Mouse (Mus musculus) neural tube, embryonic 15.5 days (tissue): ENCODE data around the gene Uso1. TPM values are rescaled to one million over a fixed set of nuclear protein-coding genes. Genes with fewer than 3 reads are reported as not detected.

Experiments used
- ATAC-seq: fragments of 200-750 bp; cut with Nextera tagmentation; 2 replicates; pipeline ENCODE4 v1.8.0; 2017; ENCODE audit warnings: mild to moderate bottlenecking, moderate TSS enrichment, moderate library complexity; ENCODE audit not compliant: low FRiP score
- H3K27ac ChIP-seq: fragments of 300-500 bp; sonication (generic); replicated peaks from 2 replicates; pipeline ENCODE4 v1.5.1; 2015; ENCODE audit warnings: mild to moderate bottlenecking, inconsistent platforms
- H3K27me3 ChIP-seq: fragments of 300-500 bp; sonication (generic); replicated peaks from 2 replicates; pipeline ENCODE4 v1.6.1; 2015; ENCODE audit warnings: inconsistent platforms
- H3K36me3 ChIP-seq: fragments of 300-500 bp; sonication (generic); 2 replicates; pipeline ENCODE4 v1.6.1; 2015; ENCODE audit warnings: inconsistent platforms
- H3K4me1 ChIP-seq: fragments of 300-500 bp; sonication (generic); 2 replicates; pipeline ENCODE4 v1.6.1; 2015; ENCODE audit warnings: inconsistent platforms
- H3K4me2 ChIP-seq: fragments of 300-500 bp; sonication (generic); 2 replicates; pipeline ENCODE4 v1.6.1; 2015; ENCODE audit warnings: inconsistent platforms, mild to moderate bottlenecking, moderate library complexity
- H3K4me3 ChIP-seq: fragments of 300-500 bp; sonication (generic); replicated peaks from 2 replicates; pipeline ENCODE4 v1.5.1; 2015; ENCODE audit warnings: mild to moderate bottlenecking, inconsistent platforms
- H3K9ac ChIP-seq: fragments of 300-500 bp; sonication (generic); replicated peaks from 2 replicates; pipeline ENCODE4 v1.6.1; 2015; ENCODE audit warnings: mild to moderate bottlenecking, inconsistent platforms
- H3K9me3 ChIP-seq: fragments of 300-500 bp; sonication (generic); replicated peaks from 2 replicates; pipeline ENCODE4 v1.6.1; 2016; ENCODE audit warnings: inconsistent platforms
- WGBS: fragments of 180-500 bp; shearing (Covaris S2); methylation state at CpG from one replicate; pipeline ENCODE4 v1.1.7; 2015; ENCODE audit warnings: mixed read lengths; 5-methylcytosine and 5-hydroxymethylcytosine counted together
- polyA plus RNA-seq: library from polyadenylated mRNA; unstranded; fragments of >200 nt; fragmentation: Nextera tagmentation; extraction: Ambion mirVana; gene quantifications from 2 replicates; pipeline ENCODE4 v1.2.1, GENCODE M21; 2015

Uso1 gene
- polyA plus RNA-seq, result 36.5 and 37.9 TPM in 2 replicates

DNA sequence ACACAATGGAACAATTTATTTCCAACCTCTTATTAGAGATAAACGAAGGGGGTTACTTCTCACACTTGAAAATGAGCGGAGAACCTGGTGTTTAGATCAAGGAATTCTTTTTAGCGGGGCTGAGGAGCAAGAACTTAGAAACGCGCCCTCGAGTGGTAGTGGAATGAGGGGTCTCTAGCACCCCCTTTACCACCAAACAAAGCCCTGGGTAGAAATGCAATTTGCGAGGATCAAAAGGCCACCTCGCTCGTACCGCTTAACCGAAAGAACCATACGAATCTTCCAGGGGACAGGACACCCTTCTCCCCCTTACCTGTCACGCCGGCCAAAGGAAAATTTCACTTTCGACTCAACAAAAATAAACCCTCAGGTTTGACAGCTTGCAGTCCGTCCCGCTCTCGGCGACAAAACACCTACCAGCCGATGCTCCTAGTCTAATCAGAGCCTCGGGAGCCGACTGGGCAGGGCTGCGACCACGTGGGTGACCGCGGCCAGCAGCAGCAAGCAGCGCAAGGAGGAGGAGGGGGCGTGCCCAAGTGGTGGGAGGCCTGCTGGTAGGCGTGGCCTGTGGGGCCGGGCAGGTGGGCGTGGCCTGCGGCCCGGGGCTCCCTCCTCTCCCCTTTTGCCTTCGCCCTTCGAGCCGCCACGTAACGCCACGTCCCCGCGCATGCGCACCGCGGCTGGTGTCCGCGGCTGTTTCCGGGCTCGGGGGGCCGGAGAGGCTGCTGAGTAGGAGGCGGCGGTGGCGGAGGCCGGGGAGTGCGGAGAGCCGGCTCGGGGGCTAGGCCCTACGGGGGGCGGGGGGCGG lies at the start of gene Uso1:
Gene Uso1, plus strand, starts transcription at position 700 of the 808 bp plus-strand sequence.
- Histone ChIP-seq H3K4me2 (peak within 1 kb of the TSS; percentile 65), H3K27ac (peak within 1 kb of the TSS; percentile 87), H3K36me3 (no peaks in the 10 kb centered on the region), H3K4me3 (peak within 1 kb of the TSS; percentile 70), H3K27me3 (no peaks in the 10 kb centered on the region), H3K9ac (peak within 1 kb of the TSS; percentile 82), H3K9me3 (no peaks in the 10 kb centered on the region), H3K4me1 (peaks cover 40% of the 10 kb centered on the region)
- peak; percentile 97 for ATAC-seq
- under 1% methylated on average over 28 of the region's 59 CpGs for WGBS

GRCm38 (mm10) chr5:92093263-92094061 lies 44.3 kb upstream of the Uso1 start:
- Histone ChIP-seq H3K27ac (no peak overlapping the region), H3K4me3 (no peak overlapping the region), H3K36me3 (no peaks in the 10 kb centered on the region), H3K27me3 (no peaks in the 10 kb centered on the region), H3K4me1 (peaks cover 8% of the 10 kb centered on the region; the same call in 1 of the 2 replicates), H3K9me3 (no peaks in the 10 kb centered on the region), H3K9ac (no peak overlapping the region), H3K4me2 (no peak overlapping the region)
- no peak for ATAC-seq
- 52% methylated on average over 15 of the region's 15 CpGs for WGBS

- Histone ChIP-seq H3K4me3 (no peak overlapping the region), H3K4me2 (no peak overlapping the region), H3K27ac (no peak overlapping the region), H3K4me1 (peaks cover 8% of the 10 kb centered on the region; the same call in 1 of the 2 replicates), H3K36me3 (no peaks in the 10 kb centered on the region), H3K9ac (no peak overlapping the region), H3K9me3 (no peaks in the 10 kb centered on the region), H3K27me3 (no peaks in the 10 kb centered on the region)
- WGBS, result 85% methylated on average over 3 of the region's 3 CpGs
- ATAC-seq, result no peak
Measured at GRCm38 (mm10) chr5:92094062-92094415, 43.7 kb upstream of the Uso1 start.

GRCm38 (mm10) chr5:92096786-92097185 lies 41.0 kb upstream of the Uso1 start:
- no peaks in the 10 kb centered on the region for H3K36me3 ChIP-seq
- H3K27ac ChIP-seq, result no peak overlapping the region
- H3K9ac ChIP-seq, result no peak overlapping the region
- H3K4me3 ChIP-seq, result no peak overlapping the region
- ATAC-seq, result no peak
- no peak overlapping the region for H3K4me2 ChIP-seq
- no peaks in the 10 kb centered on the region for H3K9me3 ChIP-seq
- no peaks in the 10 kb centered on the region for H3K27me3 ChIP-seq
- peaks cover 8% of the 10 kb centered on the region; the same call in 1 of the 2 replicates for H3K4me1 ChIP-seq
- 89% methylated on average over 6 of the region's 6 CpGs for WGBS

GRCm38 (mm10) chr5:92097779-92098178 lies 40.0 kb upstream of the Uso1 start:
- Histone ChIP-seq H3K9ac (no peak overlapping the region), H3K4me3 (no peak overlapping the region), H3K36me3 (no peaks in the 10 kb centered on the region), H3K4me1 (peaks cover 8% of the 10 kb centered on the region; the same call in 1 of the 2 replicates), H3K4me2 (no peak overlapping the region), H3K9me3 (no peaks in the 10 kb centered on the region), H3K27ac (no peak overlapping the region), H3K27me3 (no peaks in the 10 kb centered on the region)
- 93% methylated on average over 4 of the region's 4 CpGs for WGBS
- no peak for ATAC-seq

DNA sequence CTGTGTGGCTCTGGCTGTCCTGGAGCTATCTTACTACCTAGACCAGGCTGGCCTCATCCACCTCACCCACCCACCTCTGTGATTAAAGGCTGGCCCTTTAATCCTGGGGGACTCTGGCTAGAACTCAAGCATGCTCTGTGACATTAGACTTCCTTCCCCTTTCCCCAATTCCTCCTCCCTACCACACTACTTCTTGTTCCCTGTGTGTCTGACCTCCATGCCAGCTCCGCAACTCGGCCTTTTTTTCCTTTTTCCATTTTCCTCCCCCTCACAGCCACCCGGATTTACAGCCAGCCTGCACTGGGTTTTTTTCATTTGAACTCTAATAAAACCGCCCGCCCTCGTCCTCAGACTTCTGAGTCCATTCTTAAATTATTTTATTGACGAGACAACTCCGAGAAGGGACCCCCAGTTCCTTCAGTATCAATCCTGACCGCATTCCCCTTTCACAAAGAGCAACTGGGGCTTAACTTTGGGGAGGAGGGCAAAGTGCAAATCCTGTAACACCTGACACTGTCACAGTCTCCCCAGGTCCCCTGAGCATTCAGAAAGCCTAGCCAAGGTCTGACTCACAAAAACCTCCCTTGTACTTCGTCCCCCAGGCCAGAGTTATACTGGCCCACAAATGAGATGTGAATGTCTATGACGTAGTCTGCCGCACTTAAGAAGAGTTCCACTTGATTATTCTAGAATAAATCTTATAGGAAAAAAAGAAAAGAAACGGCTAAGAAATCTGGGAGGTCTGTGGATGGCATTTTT lies 39.2 kb upstream of the Uso1 start:
- Histone ChIP-seq H3K36me3 (no peaks in the 10 kb centered on the region), H3K4me1 (0 out of 2 replicates have a peak, but pooled peaks cover 2% of the 10 kb centered on the region), H3K27me3 (no peaks in the 10 kb centered on the region), H3K4me2 (no peak overlapping the region), H3K27ac (no peak overlapping the region), H3K4me3 (no peak overlapping the region), H3K9ac (no peak overlapping the region), H3K9me3 (no peaks in the 10 kb centered on the region)
- ATAC-seq, result no peak
- 30% methylated on average over 13 of the region's 13 CpGs for WGBS

DNA sequence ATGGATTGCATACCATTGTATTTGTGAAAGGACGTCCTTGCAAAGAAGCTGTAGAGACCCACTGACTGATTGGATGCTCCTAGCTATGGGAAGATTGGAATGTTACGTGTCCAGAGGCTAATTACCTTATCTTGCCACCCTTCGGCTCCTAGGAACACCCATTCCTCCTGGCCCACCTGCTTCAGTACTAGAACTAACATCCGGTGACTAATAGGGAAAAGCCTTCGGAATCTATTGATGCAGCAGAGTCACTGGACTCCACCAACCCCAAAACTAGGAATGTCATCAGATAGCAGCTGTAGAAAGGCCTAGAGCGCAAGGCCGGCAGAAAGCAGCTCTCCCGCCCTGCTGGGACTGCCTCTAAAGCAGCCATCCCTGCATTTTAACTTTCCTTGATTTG lies 36.1 kb upstream of the Uso1 start:
- no peaks in the 10 kb centered on the region for H3K36me3 ChIP-seq
- H3K4me3 ChIP-seq, result no peak overlapping the region
- H3K27me3 ChIP-seq, result no peaks in the 10 kb centered on the region
- ATAC-seq, result no peak
- H3K4me1 ChIP-seq, result 0 out of 2 replicates have a peak, but pooled peaks cover 2% of the 10 kb centered on the region
- no peaks in the 10 kb centered on the region for H3K9me3 ChIP-seq
- no peak overlapping the region for H3K9ac ChIP-seq
- no peak overlapping the region for H3K27ac ChIP-seq
- WGBS, result 93% methylated on average over 8 of the region's 8 CpGs
- no peak overlapping the region for H3K4me2 ChIP-seq

- ATAC-seq, result no peak
- H3K9ac ChIP-seq, result no peak overlapping the region
- no peak overlapping the region for H3K4me3 ChIP-seq
- no peaks in the 10 kb centered on the region for H3K27me3 ChIP-seq
- no peak overlapping the region for H3K4me2 ChIP-seq
- H3K36me3 ChIP-seq, result no peaks in the 10 kb centered on the region
- WGBS, result 48% methylated on average over 6 of the region's 6 CpGs
- H3K4me1 ChIP-seq, result 0 out of 2 replicates have a peak, but pooled peaks cover 2% of the 10 kb centered on the region
- H3K27ac ChIP-seq, result no peak overlapping the region
- H3K9me3 ChIP-seq, result no peaks in the 10 kb centered on the region
Measured at GRCm38 (mm10) chr5:92103062-92103461, 34.7 kb upstream of the Uso1 start.

- ATAC-seq, result no peak
- Histone ChIP-seq H3K27ac (peak overlapping the region; percentile 28; the same call in 1 of the 2 replicates), H3K27me3 (no peaks in the 10 kb centered on the region), H3K4me1 (0 out of 2 replicates have a peak, but pooled peaks cover 2% of the 10 kb centered on the region), H3K4me2 (no peak overlapping the region), H3K4me3 (no peak overlapping the region), H3K9me3 (no peaks in the 10 kb centered on the region), H3K9ac (no peak overlapping the region), H3K36me3 (no peaks in the 10 kb centered on the region)
- 63% methylated on average over 13 of the region's 13 CpGs for WGBS
Measured at GRCm38 (mm10) chr5:92103816-92104415, 33.8 kb upstream of the Uso1 start.

DNA sequence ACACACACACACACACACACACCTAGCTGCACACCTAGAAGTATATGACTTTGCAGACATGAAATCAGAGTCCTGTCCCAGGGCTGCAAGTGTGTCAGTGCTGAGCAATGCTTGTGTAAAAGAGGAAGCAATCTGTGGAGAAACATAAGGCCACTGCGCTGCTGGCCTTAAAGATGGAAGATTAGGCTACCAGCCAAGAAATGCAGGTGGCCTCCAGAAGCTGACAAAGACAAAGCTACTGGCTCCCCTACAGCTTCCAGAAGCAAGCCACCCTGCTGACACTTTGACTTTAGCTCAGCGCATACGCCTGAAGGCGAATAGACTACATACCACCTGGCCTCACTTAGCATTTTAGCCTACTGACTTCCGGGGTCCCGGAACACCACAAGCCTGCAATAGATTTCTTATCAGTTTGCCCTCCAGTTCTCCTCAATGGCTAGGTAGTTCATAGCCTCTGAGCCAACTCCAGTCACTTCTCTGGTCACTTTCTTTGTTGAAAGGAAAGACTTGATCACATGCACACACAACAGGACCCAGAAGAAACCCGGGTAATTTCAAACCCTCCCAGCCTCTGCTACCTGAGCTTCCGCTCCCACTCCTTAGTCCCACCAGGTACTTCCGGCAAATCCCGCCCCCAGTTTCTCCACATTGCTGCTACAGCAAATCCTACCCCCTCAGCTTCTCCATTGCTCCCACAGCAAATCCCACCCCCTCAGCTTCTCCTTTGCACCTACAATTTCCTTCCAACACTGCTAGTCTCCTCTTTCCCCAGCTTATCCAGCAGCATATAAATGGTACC lies 31.2 kb upstream of the Uso1 start:
- Histone ChIP-seq H3K4me2 (no peak overlapping the region), H3K9ac (no peak overlapping the region), H3K4me1 (0 out of 2 replicates have a peak, but pooled peaks cover 2% of the 10 kb centered on the region), H3K4me3 (no peak overlapping the region), H3K27me3 (no peaks in the 10 kb centered on the region), H3K27ac (no peak overlapping the region), H3K36me3 (no peaks in the 10 kb centered on the region), H3K9me3 (no peaks in the 10 kb centered on the region)
- ATAC-seq, result no peak
- 46% methylated on average over 10 of the region's 10 CpGs for WGBS
